Mouse (Mus musculus) bone marrow macrophage, adult 2 months (primary cell): ENCODE data around the gene Rab11fip5.

ENCODE experiments used
- CTCF ChIP-seq: IDR thresholded peaks from 2 replicates; pipeline ENCODE4 v1.5.1; 2012; ENCODE audit warnings: low read depth, mild to moderate bottlenecking, low read length, moderate library complexity
- POLR2A ChIP-seq: IDR thresholded peaks from 2 replicates; pipeline ENCODE4 v1.6.1; 2012; ENCODE audit warnings: mild to moderate bottlenecking, low read depth, low read length, borderline replicate concordance

DNA sequence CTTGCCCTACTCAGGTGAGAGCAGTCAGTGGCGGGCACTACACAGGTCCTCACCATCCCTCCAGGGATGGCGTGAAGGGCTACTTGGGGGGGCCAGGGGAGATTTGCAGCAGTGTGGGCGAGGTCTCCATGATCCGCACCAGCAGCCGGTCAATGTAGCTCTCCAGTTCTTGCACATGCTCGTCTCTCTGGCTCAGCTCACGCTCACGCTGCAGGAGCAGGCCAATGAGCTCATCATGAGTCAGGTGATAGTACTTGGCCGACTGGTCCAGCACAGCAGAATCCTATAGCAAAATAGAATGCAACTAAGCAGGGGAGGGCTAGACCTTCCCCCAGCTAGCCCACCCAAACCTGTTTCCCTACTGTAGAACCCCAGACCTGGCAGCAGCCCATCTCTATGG, 37.5 kb downstream of the Rab11fip5 start:
- TF ChIP-seq CTCF (no peak), POLR2A (no peak)
